Mouse (Mus musculus) lung, postnatal 0 days (tissue): ENCODE data around the gene Lrrc58. TPM values are rescaled to one million over a fixed set of nuclear protein-coding genes. Genes with fewer than 3 reads are reported as not detected.

ENCODE experiments used
- ATAC-seq: fragments of 200-750 bp; cut with Nextera tagmentation; 2 replicates; pipeline ENCODE4 v1.8.0; 2017; ENCODE audit warnings: moderate library complexity
- DNase-seq: peaks from one replicate; pipeline ENCODE4 v3.0.0-alpha.2; 2016; ENCODE audit warnings: low spot score
- H3K27ac ChIP-seq: fragments of 300-500 bp; sonication (generic); 2 replicates; pipeline ENCODE4 v1.5.1; 2014; ENCODE audit warnings: antibody characterized with exemption, mild to moderate bottlenecking, low read length, mixed read lengths
- H3K27me3 ChIP-seq: fragments of 300-500 bp; sonication (generic); replicated peaks from 2 replicates; pipeline ENCODE4 v1.6.1; 2014; ENCODE audit warnings: low read length, mixed read lengths; ENCODE audit not compliant: insufficient read depth
- H3K36me3 ChIP-seq: fragments of 300-500 bp; sonication (generic); 2 replicates; pipeline ENCODE4 v1.6.1; 2014; ENCODE audit warnings: low read length, mixed read lengths; ENCODE audit not compliant: insufficient read depth
- H3K4me1 ChIP-seq: fragments of 300-500 bp; sonication (generic); 2 replicates; pipeline ENCODE4 v1.6.1; 2014; ENCODE audit warnings: antibody characterized with exemption, low read depth, low read length, mixed read lengths; ENCODE audit not compliant: insufficient read depth
- H3K4me2 ChIP-seq: fragments of 300-500 bp; sonication (generic); replicated peaks from 2 replicates; pipeline ENCODE4 v1.6.1; 2014; ENCODE audit warnings: low read depth, mild to moderate bottlenecking, low read length, moderate library complexity, mixed read lengths
- H3K4me3 ChIP-seq: fragments of 300-500 bp; sonication (generic); 2 replicates; pipeline ENCODE4 v1.5.1; 2014; ENCODE audit warnings: low read depth, low read length
- H3K9ac ChIP-seq: fragments of 300-500 bp; sonication (generic); replicated peaks from 2 replicates; pipeline ENCODE4 v1.6.1; 2014; ENCODE audit warnings: low read depth, mild to moderate bottlenecking
- H3K9me3 ChIP-seq: fragments of 300-500 bp; sonication (generic); 2 replicates; pipeline ENCODE4 v1.6.1; 2016; ENCODE audit warnings: low read length, mixed read lengths
- CTCF ChIP-seq: IDR thresholded peaks from 2 replicates; pipeline ENCODE4 v1.5.1; 2016; ENCODE audit warnings: antibody characterized with exemption, mild to moderate bottlenecking
- EP300 ChIP-seq: IDR thresholded peaks from 2 replicates; pipeline ENCODE4 v1.6.1; 2016; ENCODE audit warnings: antibody characterized with exemption, mild to moderate bottlenecking, control low read depth
- WGBS: fragments of 180-500 bp; shearing (Covaris S2); extraction: QIAGEN DNeasy Blood & Tissue Kit; methylation state at CpG from one replicate; pipeline ENCODE4 v1.1.7; 2014; 5-methylcytosine and 5-hydroxymethylcytosine counted together
- polyA plus RNA-seq: library from polyadenylated mRNA; unstranded; fragments of >200 nt; fragmentation: Nextera tagmentation; extraction: Ambion mirVana; gene quantifications from 2 replicates; pipeline ENCODE4 v1.2.1, GENCODE M21; 2015

The Lrrc58 gene
- polyA plus RNA-seq, 1 experiment from 2014 or later, result 40.7 TPM

DNA sequence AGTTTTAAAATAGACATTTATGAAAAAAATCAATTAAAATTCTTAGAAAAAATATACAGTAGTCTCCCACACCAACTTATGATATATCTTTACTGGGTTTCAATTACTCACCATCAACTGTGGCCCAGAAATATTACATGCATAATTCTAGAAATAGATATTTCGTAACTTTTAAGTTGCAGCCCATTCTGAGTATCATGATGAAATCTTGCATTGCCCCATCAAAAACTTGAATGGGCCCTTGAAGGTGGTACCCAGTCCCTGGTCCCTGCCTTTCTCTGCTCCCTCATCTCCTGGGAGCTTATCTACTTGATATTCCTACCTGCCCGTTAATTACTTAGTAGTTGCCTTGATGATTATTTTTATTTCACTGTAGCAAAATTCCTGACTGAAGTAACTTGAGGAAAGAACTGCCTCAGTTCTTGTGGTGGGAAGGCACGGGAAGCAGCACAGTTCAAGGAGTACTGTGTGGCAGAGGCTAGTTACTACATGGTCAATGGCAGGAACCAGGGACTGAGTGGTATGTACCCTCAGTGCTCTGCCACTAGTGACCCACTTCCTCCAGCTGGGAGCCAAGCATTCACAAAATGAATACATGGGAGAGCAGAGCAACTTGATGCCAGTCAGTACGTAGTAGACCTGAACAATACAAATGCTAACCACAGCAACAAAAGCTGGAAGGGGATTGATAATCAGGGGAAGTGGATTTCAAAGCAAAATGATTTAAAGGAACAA, 6.5 kb downstream of the Lrrc58 start:
- 0 out of 2 replicates have a peak overlapping the region, but pooled peaks have one; percentile 11 for H3K27ac ChIP-seq

GRCm38 (mm10) chr16:37877406-37877805, 9.2 kb downstream of the Lrrc58 start:
- Histone ChIP-seq H3K9ac (no peak overlapping the region), H3K27ac (no peak overlapping the region), H3K9me3 (no peaks in the 10 kb centered on the region), H3K4me2 (no peak overlapping the region), H3K27me3 (no peaks in the 10 kb centered on the region), H3K4me1 (peaks cover 5% of the 10 kb centered on the region; the same call in 1 of the 2 replicates), H3K36me3 (peaks cover 8% of the 10 kb centered on the region; the same call in 1 of the 2 replicates), H3K4me3 (no peak overlapping the region)
- WGBS, result 97% methylated on average over 3 of the region's 3 CpGs
- TF ChIP-seq CTCF (no peak), EP300 (no peak)
- ATAC-seq, result no peak
- DNase-seq, result no peak

More for the DNA sequence above, 6.5 kb downstream of the Lrrc58 start:
- peak; percentile 65 for ATAC-seq
- Histone ChIP-seq H3K4me2 (no peak overlapping the region), H3K36me3 (peaks cover 8% of the 10 kb centered on the region; the same call in 1 of the 2 replicates), H3K27me3 (no peaks in the 10 kb centered on the region), H3K9ac (no peak overlapping the region), H3K4me1 (peaks cover 17% of the 10 kb centered on the region), H3K4me3 (no peak overlapping the region), H3K9me3 (no peaks in the 10 kb centered on the region)
- peak; percentile 66 for DNase-seq
- TF ChIP-seq EP300, result peak; percentile 76; the same call in 1 of the 2 replicates
- TF ChIP-seq CTCF, result peak; percentile 1; the same call in 1 of the 2 replicates
- 56% methylated on average over 4 of the region's 4 CpGs for WGBS

DNA sequence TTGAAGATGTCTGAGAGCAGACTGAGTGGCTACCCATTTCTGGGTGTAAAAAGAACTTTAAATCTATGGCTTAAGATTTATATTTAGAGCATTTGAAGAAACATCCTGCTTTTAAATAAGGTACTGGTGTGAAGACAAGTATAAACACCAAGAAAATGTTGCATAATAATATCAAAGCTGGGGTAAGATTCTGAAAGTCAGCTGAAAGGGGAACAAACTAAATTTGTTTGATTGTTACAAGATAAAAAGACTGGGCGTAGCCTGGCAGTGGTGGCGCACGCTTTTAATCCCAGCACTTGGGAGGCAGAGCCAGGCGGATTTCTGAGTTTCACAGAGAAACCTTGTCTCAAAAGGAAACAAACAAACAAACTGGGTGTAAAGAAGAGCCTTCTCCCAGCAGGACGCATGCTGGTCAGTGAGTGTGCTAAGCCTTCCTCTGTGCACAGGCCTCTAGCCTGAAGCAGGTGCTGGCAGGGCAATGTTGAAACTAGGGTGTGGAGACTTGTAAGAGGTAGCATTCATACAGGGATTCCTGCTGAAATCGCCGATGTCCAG, 10.8 kb downstream of the Lrrc58 start:
- Histone ChIP-seq H3K9me3 (no peaks in the 10 kb centered on the region), H3K4me1 (peaks cover 5% of the 10 kb centered on the region; the same call in 1 of the 2 replicates), H3K27ac (no peak overlapping the region), H3K4me2 (no peak overlapping the region), H3K27me3 (no peaks in the 10 kb centered on the region), H3K4me3 (no peak overlapping the region), H3K9ac (no peak overlapping the region), H3K36me3 (peaks cover 16% of the 10 kb centered on the region; the same call in 1 of the 2 replicates)
- no peak for ATAC-seq
- 85% methylated on average over 7 of the region's 7 CpGs for WGBS
- TF ChIP-seq CTCF (no peak), EP300 (no peak)
- DNase-seq, result no peak

DNA sequence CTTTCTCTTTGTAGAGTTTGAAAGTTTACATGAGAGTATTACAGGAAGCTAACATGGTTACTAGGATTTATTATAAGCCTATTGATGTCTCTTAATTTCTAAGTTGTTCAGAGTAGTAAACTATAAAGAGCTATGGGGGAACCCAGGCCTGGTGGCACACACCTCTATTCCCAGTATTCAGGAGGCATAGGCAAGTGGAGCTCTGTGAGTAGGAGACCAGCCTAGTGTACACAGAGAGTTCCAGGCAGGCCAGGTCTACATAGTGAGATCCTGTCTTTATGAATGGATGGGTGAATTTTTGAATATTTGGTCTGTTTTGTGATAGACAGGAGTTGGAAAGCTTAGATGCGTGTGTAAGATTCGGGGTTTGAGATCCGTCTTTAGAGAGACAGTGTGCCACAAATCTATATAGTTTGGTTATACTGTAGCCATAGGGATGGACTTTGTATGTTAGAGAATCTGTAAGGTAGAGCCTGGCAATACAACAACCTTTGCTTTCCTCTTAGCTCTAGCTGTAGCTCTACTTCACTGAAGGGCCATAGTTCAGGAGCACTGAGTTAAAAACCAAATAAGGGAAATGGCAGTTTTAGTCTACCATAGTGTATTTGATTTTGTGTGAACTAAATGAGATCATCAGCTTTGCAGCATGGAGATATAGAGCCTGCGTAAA, 11.7 kb downstream of the Lrrc58 start:
- 94% methylated on average over 4 of the region's 4 CpGs for WGBS
- TF ChIP-seq EP300 (no peak), CTCF (no peak)
- Histone ChIP-seq H3K4me3 (no peak overlapping the region), H3K9me3 (no peaks in the 10 kb centered on the region), H3K4me2 (no peak overlapping the region), H3K9ac (no peak overlapping the region), H3K27me3 (no peaks in the 10 kb centered on the region), H3K36me3 (peaks cover 16% of the 10 kb centered on the region; the same call in 1 of the 2 replicates), H3K4me1 (peaks cover 3% of the 10 kb centered on the region; the same call in 1 of the 2 replicates), H3K27ac (no peak overlapping the region)
- no peak for DNase-seq
- ATAC-seq, result no peak

DNA sequence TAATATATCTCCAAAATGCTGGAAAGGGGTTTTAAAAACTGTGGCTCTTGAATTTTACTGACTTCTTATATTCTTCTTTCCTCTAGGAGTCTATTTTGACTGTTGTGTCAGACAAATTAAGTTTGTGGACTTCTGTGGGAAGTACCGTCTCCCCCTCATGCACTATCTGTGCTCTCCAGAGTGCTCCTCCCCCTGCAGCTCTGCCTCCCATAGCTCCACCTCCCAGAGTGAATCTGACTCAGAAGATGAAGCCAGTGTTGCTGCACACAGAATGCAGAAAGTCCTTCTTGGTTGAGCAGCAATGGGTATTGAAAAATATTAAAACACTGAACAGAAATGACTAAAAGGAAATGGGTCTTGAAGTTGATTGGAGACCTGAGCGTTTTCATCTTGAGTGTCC, 13.0 kb downstream of the Lrrc58 start:
- WGBS, result 62% methylated on average over 2 of the region's 2 CpGs
- ATAC-seq (no peak), DNase-seq (no peak)
- Histone ChIP-seq H3K4me2 (no peak overlapping the region), H3K9me3 (no peaks in the 10 kb centered on the region), H3K4me1 (no peaks in the 10 kb centered on the region), H3K27me3 (no peaks in the 10 kb centered on the region), H3K9ac (no peak overlapping the region), H3K36me3 (peaks cover 16% of the 10 kb centered on the region; the same call in 1 of the 2 replicates), H3K27ac (no peak overlapping the region), H3K4me3 (no peak overlapping the region)
- no peak for TF ChIP-seq EP300
- TF ChIP-seq CTCF, result no peak

DNA sequence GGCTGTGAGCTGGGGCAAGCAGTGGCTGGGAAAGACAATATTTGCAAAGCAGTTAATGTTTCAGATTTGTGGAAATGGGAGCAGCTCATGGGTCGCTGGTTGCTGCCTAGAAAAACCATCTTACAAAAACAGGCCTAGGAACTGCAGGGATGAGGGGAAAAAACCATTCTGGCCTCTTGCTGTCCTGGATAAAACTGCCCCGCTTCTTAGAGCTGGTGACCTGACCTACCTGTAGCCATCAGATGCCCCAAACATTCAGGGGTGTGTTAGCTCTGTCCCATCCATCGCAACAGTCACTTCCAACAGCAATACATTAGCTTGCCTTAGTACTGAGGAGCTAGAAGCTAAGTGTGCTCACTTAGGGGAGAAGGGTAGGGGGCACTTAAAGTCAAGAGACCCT, 20.8 kb downstream of the Lrrc58 start:
- no peaks in the 10 kb centered on the region for H3K36me3 ChIP-seq
- 87% methylated on average over 3 of the region's 3 CpGs for WGBS
- H3K27me3 ChIP-seq, result no peaks in the 10 kb centered on the region
- no peak for DNase-seq
- H3K9ac ChIP-seq, result no peak overlapping the region
- H3K27ac ChIP-seq, result no peak overlapping the region
- H3K9me3 ChIP-seq, result no peaks in the 10 kb centered on the region
- no peak for TF ChIP-seq EP300
- TF ChIP-seq CTCF, result no peak
- no peaks in the 10 kb centered on the region for H3K4me1 ChIP-seq
- no peak overlapping the region for H3K4me3 ChIP-seq
- H3K4me2 ChIP-seq, result no peak overlapping the region
- ATAC-seq, result no peak
